Mouse (Mus musculus): ENCODE data around the gene Golm1. TPM values are rescaled to one million over a fixed set of nuclear protein-coding genes. Genes with fewer than 3 reads are reported as not detected.
"Not testable (repeated sequence)": the region's sequence is repeated elsewhere in the genome, so short reads cannot be mapped to it uniquely, and the experiment has no call there.

Gene Golm1
- total RNA-seq, 2 experiments from 2014 or later: 15.5 to 15.9 TPM

DNA sequence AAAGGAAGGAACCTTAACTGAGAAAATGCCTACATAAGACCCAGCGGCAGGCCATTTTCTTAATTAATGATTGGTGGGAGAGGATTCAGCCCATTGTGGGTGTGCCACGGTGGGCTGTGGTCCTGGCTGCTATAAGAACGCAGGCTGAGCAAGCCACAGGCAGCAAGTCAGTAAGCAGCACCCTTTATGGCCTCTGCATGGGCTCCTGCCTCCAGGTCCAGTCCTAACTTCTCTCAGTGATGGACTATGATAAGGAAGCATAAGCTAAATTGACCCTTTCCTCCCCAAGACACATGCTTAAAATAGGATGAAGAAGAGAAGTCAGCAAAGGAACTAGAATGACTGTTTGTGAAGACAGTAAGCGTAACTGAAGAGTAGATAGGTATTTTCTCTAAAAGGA, 60.5 kb downstream of the Golm1 start:
- no peak for DNase-seq (ENCODE audit: extremely low spot score in 1 of 2, low spot score in 2 of 2)
- intact Hi-C loops (cut with DNase I): loop anchor here (10.0 kb wide), 1 partner anchor 180 kb away; no protein-coding TSS in a partner anchor

DNA sequence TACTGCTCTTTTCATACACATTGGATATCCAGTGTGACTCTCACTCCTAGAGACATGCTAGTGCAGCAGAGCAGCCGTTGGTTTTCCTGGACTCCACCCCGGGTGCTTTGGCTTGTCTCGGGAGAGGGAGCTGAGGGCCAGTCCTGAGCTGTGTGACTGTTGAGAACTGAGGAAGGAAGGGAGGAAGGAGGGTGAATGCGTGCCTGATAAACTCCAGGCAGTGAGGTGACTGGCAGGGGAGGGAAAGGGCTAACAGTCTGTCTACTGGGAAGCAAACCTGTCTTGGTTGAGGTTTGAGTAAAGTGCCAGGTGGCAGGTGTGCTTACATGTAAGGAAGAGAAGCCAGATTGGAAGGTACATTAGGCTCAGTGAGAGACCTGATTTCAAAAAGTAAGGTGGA, 61.7 kb downstream of the Golm1 start:
- intact Hi-C loops (cut with DNase I): loop anchor here (10.0 kb wide), 1 partner anchor 181 kb away; no protein-coding TSS in a partner anchor
- no peak for DNase-seq (ENCODE audit: extremely low spot score in 1 of 2, low spot score in 2 of 2)

DNA sequence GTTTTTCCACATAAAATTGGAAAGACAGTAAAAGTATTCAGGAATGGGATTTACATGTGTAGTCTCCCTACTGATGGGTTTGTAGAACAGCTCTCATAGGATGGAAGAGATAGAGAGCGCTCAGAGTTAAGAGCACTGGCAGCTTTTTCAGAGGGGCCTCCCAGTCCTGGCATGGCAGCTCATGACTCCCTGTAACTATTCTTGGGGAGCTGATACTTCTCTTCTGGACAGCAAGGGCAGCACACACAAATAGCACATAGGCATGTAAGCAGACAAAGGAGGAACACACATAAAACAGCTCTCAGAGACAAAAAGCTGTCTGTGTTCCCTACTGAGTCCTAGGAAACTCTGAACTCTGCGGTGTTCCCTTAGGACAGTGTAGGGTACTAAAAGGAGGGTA, 65.2 kb downstream of the Golm1 start:
- intact Hi-C loops (cut with DNase I): loop anchor here (10.0 kb wide), 1 partner anchor 184 kb away; no protein-coding TSS in a partner anchor
- DNase-seq (ENCODE audit: extremely low spot score in 1 of 2, low spot score in 2 of 2): no peak

DNA sequence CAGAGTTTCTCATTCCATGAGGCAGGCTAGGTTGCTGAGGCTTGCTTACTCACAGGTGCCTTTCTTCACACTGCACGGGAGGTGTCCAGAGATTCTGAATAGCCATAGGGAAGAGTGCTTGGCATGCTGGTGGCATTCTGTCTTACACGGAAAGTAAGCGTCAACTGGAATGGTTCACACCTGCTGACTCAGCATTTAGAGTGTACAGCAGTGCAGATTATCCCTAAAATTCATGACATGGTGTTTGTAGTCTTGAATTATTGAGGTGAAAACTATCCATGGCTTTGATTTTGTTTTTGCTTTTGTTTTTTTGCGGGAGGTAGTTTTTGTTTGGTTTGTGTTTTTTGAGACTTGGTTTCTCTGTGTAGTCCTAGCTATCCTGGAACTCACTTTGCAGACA, 65.7 kb downstream of the Golm1 start:
- intact Hi-C loops (cut with DNase I): loop anchor here (10.0 kb wide), 1 partner anchor 185 kb away; no protein-coding TSS in a partner anchor
- no peak for DNase-seq (ENCODE audit: extremely low spot score in 1 of 2, low spot score in 2 of 2)

DNA sequence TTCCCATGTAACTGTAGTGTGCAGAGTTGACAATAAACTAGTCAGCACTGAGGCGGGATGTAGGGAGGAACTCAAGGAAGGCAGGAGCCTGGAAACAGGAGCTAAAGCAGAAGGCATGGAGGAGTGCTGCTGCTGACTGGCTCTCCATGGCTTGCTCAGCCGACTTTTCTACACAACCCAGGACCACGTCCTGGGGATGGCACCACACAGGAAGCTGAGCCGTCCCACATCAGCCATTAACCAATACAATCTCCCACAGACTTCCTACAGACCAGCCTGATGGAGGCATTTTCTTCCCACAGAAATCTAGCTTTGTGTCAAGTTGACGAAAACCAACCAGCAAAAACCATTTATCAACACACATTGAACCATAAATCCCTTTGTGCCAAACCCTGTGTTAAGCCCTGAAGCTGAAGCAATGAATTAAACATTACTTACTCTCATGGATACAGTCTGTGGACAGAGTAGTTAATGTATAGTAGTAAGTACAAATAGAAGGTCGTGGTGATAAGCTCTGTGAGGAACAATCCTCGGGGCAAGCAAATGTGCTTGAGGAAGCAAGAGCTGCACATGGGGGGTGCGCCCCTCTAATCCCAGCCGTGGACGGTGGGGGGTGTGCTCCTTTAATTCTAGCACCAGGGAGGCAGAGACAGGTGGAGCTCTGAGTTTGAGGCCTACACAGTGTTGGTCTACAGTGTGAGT, 70.2 kb downstream of the Golm1 start:
- DNase-seq (ENCODE audit: extremely low spot score in 1 of 2, low spot score in 2 of 2): no peak
- intact Hi-C loops (cut with DNase I): no loop called here

DNA sequence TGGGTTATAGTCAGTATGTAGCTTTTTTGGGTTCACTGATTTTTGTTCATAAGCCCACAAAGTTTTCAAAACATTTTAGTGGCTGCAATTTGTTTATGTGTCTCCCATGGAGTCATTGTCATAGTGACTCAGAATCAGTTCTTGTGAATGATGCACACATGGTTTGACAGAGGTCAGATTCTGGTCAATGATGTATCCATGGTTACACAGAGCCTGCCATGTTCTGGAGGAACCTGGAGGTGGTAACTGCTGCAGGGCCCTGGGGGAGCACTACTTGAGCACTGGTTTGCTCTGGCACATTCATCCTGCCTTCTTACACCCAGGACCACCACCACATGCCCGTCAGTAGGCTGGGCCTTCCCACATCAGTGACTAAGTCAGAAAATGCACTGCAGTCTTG, 71.1 kb downstream of the Golm1 start:
- DNase-seq (ENCODE audit: extremely low spot score in 1 of 2, low spot score in 2 of 2): no peak
- intact Hi-C loops (cut with DNase I): no loop called here

DNA sequence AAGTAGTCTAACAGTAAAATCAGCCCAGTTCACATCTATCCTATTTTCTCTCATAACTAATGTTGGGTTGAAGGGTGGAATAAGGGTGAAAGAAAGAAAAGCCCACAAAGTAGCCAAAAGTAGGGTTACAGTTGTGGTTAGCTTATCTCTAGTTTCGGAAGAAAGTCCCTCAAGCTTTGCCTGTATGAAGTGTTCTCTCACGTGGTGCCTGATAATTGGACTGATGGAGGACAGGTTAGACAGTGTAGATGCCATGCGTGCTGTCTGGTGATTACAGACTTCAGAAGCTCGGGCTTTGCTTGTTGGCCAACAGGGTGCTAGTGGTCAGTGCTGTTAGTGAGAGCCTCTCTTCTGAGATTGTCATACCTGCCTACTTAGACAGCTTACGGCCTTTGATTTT, 72.5 kb downstream of the Golm1 start:
- DNase-seq (ENCODE audit: extremely low spot score in 1 of 2, low spot score in 2 of 2): no peak
- intact Hi-C loops (cut with DNase I): no loop called here

DNA sequence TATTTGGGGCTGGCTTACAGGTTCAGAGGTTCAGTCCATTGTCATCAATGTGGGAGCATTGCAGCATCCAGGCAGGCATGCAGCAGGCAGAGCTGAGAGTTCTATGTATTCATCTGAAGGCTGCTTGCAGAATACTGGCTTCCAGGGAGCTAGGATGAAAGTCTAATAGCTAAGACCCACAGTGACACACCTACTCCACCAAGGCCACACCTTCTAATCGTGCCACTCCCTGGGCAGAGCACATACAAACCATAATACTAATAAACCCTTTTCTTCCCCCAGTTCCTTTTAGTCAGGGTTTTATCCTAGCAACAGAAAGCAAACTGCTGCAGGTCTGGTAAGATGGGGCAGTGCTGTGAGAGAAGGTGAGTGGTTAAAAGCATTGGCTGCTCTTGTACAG, 83.0 kb downstream of the Golm1 start:
- DNase-seq (ENCODE audit: extremely low spot score in 1 of 2, low spot score in 2 of 2): no peak
- intact Hi-C loops (cut with DNase I): loop anchor here (10.0 kb wide), 1 partner anchor 212 kb away; no protein-coding TSS in a partner anchor

DNA sequence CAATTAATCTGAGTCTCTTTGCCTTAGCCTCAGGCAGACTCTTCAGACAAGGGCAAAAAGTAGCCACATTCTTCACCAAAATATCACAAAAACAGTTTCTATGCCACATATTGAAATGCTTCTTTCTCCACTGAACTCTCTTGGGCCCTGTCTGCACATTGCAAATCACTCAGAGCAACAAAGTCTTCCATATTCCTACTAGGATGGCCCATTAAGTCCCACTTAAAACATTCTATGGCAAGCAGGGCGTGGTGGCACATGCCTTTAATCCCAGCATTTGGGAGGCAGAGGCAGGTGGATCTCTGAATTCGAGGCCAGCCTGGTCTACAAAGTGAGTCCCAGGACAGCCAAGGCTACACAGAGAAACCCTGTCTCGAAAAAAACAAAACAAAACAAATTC, 83.6 kb downstream of the Golm1 start:
- intact Hi-C loops (cut with DNase I): loop anchor here (10.0 kb wide), 1 partner anchor 213 kb away; no protein-coding TSS in a partner anchor
- DNase-seq (ENCODE audit: extremely low spot score in 1 of 2, low spot score in 2 of 2): not testable (repeated sequence)

DNA sequence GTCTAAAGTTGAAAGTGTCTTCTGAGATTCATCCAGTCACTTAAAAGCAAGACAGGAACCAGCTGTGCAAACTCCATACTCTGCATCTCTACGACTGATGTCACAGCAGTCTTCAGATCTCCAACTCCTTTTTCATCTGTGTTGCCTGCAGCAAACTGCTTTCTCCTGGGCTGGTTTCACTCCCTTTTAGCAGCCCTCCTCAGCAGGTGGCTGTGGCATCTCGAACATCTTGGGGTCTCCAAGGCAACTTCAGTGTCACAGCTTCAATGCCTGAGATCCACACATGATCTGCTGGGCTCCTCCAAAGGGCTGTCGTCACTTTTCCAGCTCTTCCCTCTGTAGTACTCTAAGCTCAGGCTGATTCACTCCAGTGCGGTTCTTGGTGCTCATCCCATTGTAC, 84.9 kb downstream of the Golm1 start:
- intact Hi-C loops (cut with DNase I): loop anchor here (10.0 kb wide), 1 partner anchor 214 kb away; no protein-coding TSS in a partner anchor
- DNase-seq (ENCODE audit: extremely low spot score in 1 of 2, low spot score in 2 of 2): no peak

DNA sequence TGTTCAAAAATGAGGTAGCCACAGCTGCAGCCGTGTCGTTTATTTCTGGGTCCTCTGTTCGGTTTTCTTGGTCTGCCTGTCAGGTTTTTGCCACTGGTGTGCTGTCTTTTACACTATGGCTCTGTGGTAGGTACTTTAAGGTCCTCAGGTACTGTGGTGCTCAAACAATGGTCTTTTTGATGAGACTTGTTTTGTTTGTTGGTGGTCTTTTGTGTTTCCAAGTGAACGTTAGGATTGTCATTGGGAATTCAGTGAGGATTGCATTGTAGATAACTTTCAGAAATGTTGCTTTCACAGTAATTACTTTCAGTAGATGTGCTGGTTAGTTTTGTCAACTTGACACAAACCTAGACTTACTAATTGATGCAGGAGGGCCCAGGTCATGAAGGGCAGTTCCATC, 85.9 kb downstream of the Golm1 start:
- DNase-seq (ENCODE audit: extremely low spot score in 1 of 2, low spot score in 2 of 2): no peak
- intact Hi-C loops (cut with DNase I): loop anchor here (10.0 kb wide), 1 partner anchor 215 kb away; no protein-coding TSS in a partner anchor

DNA sequence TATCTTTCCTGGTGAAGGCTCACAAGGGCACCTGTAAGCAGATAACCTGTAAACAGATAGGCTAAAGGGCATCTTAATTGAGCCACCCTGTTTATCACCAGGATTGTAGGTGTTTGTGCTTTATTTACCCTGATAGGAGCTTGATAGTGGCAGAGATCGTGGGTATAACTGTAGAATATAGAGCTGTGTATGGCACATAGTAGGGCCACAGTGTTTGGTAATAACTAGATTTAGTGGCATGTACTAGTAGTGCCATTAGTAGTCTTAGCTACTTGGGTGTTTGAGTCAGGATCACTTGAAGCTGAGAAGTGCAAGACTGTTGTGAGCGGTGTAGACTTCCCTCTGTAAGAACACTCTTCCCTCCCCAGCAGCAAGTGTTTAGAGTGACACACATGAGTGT, 88.4 kb downstream of the Golm1 start:
- intact Hi-C loops (cut with DNase I): no loop called here
- DNase-seq (ENCODE audit: extremely low spot score in 1 of 2, low spot score in 2 of 2): no peak

DNA sequence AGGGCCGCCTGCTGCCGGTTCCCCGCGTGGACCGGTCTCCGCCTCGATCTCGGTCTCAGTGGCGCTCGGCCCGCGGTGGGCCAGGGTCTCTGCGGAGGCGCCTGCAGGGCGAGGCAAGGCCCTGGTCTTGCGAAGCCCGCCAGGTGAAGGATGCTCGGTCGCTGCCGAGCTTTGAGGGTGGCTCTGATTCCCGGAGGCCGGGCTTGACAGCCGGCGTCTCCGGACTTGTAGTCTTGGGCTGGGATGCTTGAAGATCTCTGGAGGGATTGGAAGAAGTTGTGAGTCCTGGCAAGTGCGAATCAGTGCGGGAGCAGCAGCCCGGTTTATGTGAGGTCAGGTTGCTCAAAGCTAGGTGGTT, 90.0 kb downstream of the Golm1 start:
- DNase-seq (ENCODE audit: extremely low spot score in 1 of 2, low spot score in 2 of 2): no peak
- intact Hi-C loops (cut with DNase I): loop anchor here (2.0 kb wide), 1 partner anchor 29 kb away; no protein-coding TSS in a partner anchor

DNA sequence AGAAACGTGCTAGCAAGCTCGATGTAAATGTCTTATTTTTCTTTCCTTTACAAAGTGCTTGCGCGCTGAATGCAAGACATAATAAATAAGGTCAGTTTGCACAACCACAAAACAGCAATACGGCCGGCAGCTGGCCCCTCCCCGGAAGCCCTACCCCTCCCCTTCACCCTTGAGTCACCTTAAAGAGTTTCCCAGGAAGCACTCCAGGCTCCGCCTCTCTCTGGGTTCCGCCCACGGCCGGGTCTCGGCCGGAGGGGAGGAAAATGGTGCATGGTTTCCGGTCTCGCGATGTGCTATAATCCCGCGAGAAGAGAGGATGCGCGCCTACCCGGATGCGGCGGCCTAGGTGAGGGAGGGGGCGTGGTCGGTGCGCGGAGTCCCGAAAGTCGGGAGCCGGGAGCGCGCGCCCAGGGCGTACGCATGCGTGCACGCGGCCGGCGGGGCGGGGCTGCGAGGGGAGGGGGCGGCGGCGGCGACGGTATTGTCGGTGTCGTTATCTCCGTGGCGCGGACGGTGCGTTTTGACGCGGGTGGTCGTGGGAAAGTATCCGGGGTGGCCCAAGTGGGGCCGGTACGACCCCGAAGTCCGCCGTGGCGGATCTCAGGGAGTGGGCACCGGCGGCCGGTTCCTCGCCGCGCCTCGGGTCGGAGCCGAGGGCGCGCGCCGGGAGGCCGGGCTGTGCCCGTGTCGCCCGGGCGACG, 90.5 kb downstream of the Golm1 start, which contains the start of the genes Agtpbp1 and Naa35:
Gene Agtpbp1 (minus strand): TSS at position 281 of the 701 bp plus-strand sequence.
Gene Naa35 (plus strand): TSS at position 313 of the 701 bp plus-strand sequence.
- intact Hi-C loops (cut with DNase I): loop anchor here (2.0 kb wide), 1 partner anchor 28 kb away; no protein-coding TSS in a partner anchor
- peak; percentile 99 to 100 for DNase-seq (ENCODE audit: extremely low spot score in 1 of 2, low spot score in 2 of 2)

Other genes with a start within 250 kb of the Golm1 start
- 100 to 1,000 TPM; 390 to 408 TPM for gene Agtpbp1, start 90.6 kb downstream of the Golm1 start, total RNA-seq (2021)
- 100 to 1,000 TPM in 1 of 2 experiments, 10 to 100 TPM in 1; 99.0 to 107 TPM for gene Naa35, start 90.6 kb downstream of the Golm1 start, total RNA-seq (2021)
- not detected for gene 4921517D22Rik, start 18.3 kb upstream of the Golm1 start, total RNA-seq (2021)
- under 1 TPM; 0.19 to 0.20 TPM for gene Spata31d1a, start 34.5 kb upstream of the Golm1 start, total RNA-seq (2021)
- gene Spata31d1b, start 36.5 kb upstream of the Golm1 start, total RNA-seq (2021): not detected
- gene Spata31d1d, start 55.9 kb upstream of the Golm1 start, total RNA-seq (2021): not detected
- under 1 TPM; 0.43 to 0.81 TPM for gene 1700014D04Rik, start 70.9 kb upstream of the Golm1 start, total RNA-seq (2021)
- 100 to 1,000 TPM; 101 to 107 TPM for gene Isca1, start 94.0 kb upstream of the Golm1 start, total RNA-seq (2021)
- gene Gm49354, start 106.4 kb upstream of the Golm1 start, total RNA-seq (2021): not detected
- gene Tut7, start 147.3 kb upstream of the Golm1 start, total RNA-seq (2021): 10 to 100 TPM; 67.4 to 67.6 TPM